Mouse (Mus musculus) liver, embryonic 14 days (tissue): ENCODE measurements around the gene Eif3g. TPM values are rescaled to one million over a fixed set of nuclear protein-coding genes. Genes with fewer than 3 reads are reported as not detected.

Experiments used
- polyA plus RNA-seq: library from polyadenylated mRNA; depleted of rRNA; stranded (reverse); fragments of >200 nt; gene quantifications from 2 replicates; pipeline ENCODE4 v1.2.3, GENCODE M21; 2012; rRNA removed

The Eif3g gene
- polyA plus RNA-seq: 102 and 113 TPM in 2 replicates

GRCm38 (mm10) chr9:20898511-20899073 lies at the start of gene Eif3g:
Eif3g (minus strand) TSS chr9:20898623.

GRCm38 (mm10) chr9:20887704-20888385 lies 10.6 kb downstream of the Eif3g start, which contains the start of gene Ppan:
Ppan (plus strand) TSS chr9:20888175.

DNA sequence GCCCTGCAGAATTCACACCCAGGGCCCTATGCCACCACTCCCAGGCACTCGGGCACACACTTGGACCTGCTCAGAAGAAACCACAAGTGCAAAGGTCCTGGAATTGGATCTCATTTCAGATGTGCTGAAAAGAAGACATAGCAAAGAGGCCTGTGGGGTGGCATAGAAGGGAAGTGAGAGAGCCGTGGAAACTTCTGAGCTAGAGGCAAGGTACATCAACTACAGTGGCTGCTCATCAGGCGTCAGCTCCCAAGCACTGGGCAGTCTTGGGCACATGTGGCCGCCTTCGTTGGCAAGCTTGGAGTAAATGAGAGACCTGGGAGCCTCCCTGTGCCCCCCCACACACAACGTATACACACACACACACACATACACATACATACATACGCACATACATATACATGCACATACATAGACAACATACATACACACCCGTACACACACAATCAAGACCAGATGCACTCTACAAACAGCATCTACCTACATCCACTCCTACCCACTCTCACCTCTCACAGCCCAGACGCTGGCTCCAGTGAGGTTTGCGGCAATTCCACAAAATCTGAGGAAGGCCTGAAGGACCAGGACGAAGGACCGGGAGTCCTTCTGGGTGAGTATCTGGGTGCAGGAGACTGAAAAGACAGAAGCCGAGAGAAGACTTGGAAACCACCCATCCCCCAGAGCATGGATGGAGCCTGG lies 19.2 kb downstream of the Eif3g start, which contains the start of gene Angptl6:
Angptl6 (minus strand) TSS at position 631 of the 696 bp plus-strand sequence.

GRCm38 (mm10) chr9:20868448-20869001 lies 29.9 kb downstream of the Eif3g start, which contains the start of gene A230050P20Rik:
A230050P20Rik (plus strand) TSS chr9:20868642.

Other genes with a start within 250 kb of the Eif3g start
- 12.3 and 13.3 TPM in 2 replicates for gene Pin1, start 246.5 kb downstream of the Eif3g start, polyA plus RNA-seq
- 0.06 and 0.12 TPM in 2 replicates for gene Olfm2, start 152.3 kb downstream of the Eif3g start, polyA plus RNA-seq
- gene Col5a3, start 83.6 kb downstream of the Eif3g start, polyA plus RNA-seq: 0.05 and 0.10 TPM in 2 replicates
- not detected in 2 replicates for gene Rdh8, start 80.1 kb downstream of the Eif3g start, polyA plus RNA-seq
- 10.5 and 12.0 TPM in 2 replicates for gene A230050P20Rik, start 30.0 kb downstream of the Eif3g start, polyA plus RNA-seq
- 6.1 and 7.2 TPM in 2 replicates for gene Angptl6, start 18.9 kb downstream of the Eif3g start, polyA plus RNA-seq
- 75.4 and 82.4 TPM in 2 replicates for gene Ppan, start 10.4 kb downstream of the Eif3g start, polyA plus RNA-seq
- gene Dnmt1, start 61.3 kb upstream of the Eif3g start, polyA plus RNA-seq: 52.7 and 58.2 TPM in 2 replicates
- gene S1pr2, start 78.2 kb upstream of the Eif3g start, polyA plus RNA-seq: 1.2 and 1.4 TPM in 2 replicates
- 27.2 and 35.9 TPM in 2 replicates for gene Mrpl4, start 104.1 kb upstream of the Eif3g start, polyA plus RNA-seq
- 6.7 and 7.2 TPM in 2 replicates for gene Icam1, start 117.4 kb upstream of the Eif3g start, polyA plus RNA-seq
- gene Icam4, start 130.8 kb upstream of the Eif3g start, polyA plus RNA-seq: 55.5 and 64.7 TPM in 2 replicates
- 0.68 and 0.89 TPM in 2 replicates for gene Icam5, start 133.4 kb upstream of the Eif3g start, polyA plus RNA-seq
- gene Zglp1, start 168.5 kb upstream of the Eif3g start, polyA plus RNA-seq: 0.27 and 0.32 TPM in 2 replicates
- 0.67 and 0.93 TPM in 2 replicates for gene Gm49373, start 174.5 kb upstream of the Eif3g start, polyA plus RNA-seq
- gene Fdx1l, start 175.0 kb upstream of the Eif3g start, polyA plus RNA-seq: 29.7 and 29.8 TPM in 2 replicates
- 2.7 and 2.9 TPM in 2 replicates for gene Gm38431, start 193.4 kb upstream of the Eif3g start, polyA plus RNA-seq
- 17.5 and 22.6 TPM in 2 replicates for gene Raver1, start 193.4 kb upstream of the Eif3g start, polyA plus RNA-seq
- gene Tyk2, start 232.6 kb upstream of the Eif3g start, polyA plus RNA-seq: 5.0 and 6.0 TPM in 2 replicates